In the genomic region with DNA sequence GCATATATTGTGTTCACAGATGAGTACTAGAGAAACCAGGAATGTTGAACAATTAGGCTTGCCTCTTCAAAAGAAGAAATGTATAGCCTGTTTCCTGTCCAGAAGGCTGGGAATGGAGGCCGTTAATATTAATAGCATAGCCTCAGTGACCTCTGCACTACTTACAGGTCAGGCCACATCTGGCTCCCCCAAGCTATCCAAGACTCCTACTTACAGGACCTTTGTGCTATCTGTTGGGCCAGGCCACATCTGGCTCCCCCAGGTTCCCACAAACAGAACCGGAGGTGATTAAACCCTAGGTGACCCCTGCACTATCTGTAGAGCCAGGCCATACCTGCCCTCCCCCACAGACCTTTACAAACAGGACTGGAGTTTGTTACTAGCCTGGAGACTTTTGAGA, we compare ENCODE assay signal across 17 mouse cellular contexts.
"Had no signal": no experiment of that assay in that cellular context is flagged by ENCODE, and none has a peak within 500 bp of the region (broad histone marks: within the 10 kb centered on the region; RNA-seq: fewer than 3 reads in every experiment).

No protein-coding gene starts in this region.

- H3K9ac ChIP-seq: limb, embryonic 12.5 days; liver, embryonic 13.5 days; liver, postnatal 0 days; lung, embryonic 15.5 days; neural tube, embryonic 12.5 days; stomach, embryonic 15.5 days had no signal

- H3K4me2 ChIP-seq: limb, embryonic 12.5 days; liver, embryonic 13.5 days; lung, embryonic 15.5 days; neural tube, embryonic 12.5 days; stomach, embryonic 15.5 days had no signal

- H3K9me3 ChIP-seq: limb, embryonic 12.5 days; liver, embryonic 13.5 days; lung, embryonic 15.5 days; megakaryocyte, embryonic 14.5 days; neural tube, embryonic 12.5 days; stomach, embryonic 15.5 days had no signal

- DNase-seq: kidney, postnatal 14 days; liver; liver, embryonic 13.5 days; liver, postnatal 0 days; lung, postnatal 14 days; midbrain, embryonic 14.5 days; right cerebral cortex, postnatal 14 days; thymus, adult 2 months; thymus, postnatal 25 days had no signal

- H3K36me3 ChIP-seq: limb, embryonic 12.5 days; liver, embryonic 13.5 days; lung, embryonic 15.5 days; neural tube, embryonic 12.5 days; stomach, embryonic 15.5 days had no signal

- H3K27me3 ChIP-seq: limb, embryonic 12.5 days; liver, embryonic 13.5 days; lung, embryonic 15.5 days; megakaryocyte, embryonic 14.5 days; neural tube, embryonic 12.5 days; stomach, embryonic 15.5 days had no signal

- ATAC-seq: liver, postnatal 0 days had no signal

- H3K4me1 ChIP-seq: liver, embryonic 13.5 days; lung, embryonic 15.5 days; megakaryocyte, embryonic 14.5 days; neural tube, embryonic 12.5 days; stomach, embryonic 15.5 days had no signal

- H3K4me3 ChIP-seq: left cerebral cortex, adult 2 months; limb, embryonic 12.5 days; liver, embryonic 13.5 days; lung, embryonic 15.5 days; megakaryocyte, embryonic 14.5 days; myocyte; neural tube, embryonic 12.5 days; stomach, embryonic 15.5 days had no signal

- H3K27ac ChIP-seq: left cerebral cortex, adult 2 months; limb, embryonic 12.5 days; liver, embryonic 13.5 days; lung, embryonic 15.5 days; macrophage; neural tube, embryonic 12.5 days; stomach, embryonic 15.5 days had no signal
